Mouse (Mus musculus): ENCODE data around the gene Zmiz1. TPM values are rescaled to one million over a fixed set of nuclear protein-coding genes. Genes with fewer than 3 reads are reported as not detected.

Zmiz1 gene
- total and polyA plus RNA-seq, 2 experiments from 2014 or later: 38.0 to 75.6 TPM

DNA sequence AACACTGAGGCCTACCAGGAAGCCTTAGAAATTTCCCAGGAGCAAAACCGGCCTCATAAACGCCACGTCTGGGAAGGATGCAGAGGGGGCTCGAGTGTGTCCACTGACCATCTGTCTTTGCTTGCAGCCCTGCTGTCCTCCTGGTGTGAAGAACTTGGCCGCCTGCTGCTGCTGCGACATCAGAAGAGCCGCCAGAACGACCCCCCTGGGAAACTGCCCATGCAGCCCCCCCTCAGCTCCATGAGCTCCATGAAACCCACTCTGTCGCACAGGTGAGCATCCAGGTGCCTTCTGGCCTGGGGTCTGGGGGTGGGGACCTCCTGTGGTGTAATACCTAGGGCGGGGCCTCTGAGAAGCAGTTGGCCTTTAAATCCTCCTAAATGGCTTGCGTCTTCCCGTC, 176.8 kb downstream of the Zmiz1 start:
- Histone ChIP-seq H3K4me1 (ENCODE audit: insufficient read depth) (peaks cover 10% of the 10 kb centered on the region), H3K27me3 (ENCODE audit: insufficient read depth, low read length) (no peaks in the 10 kb centered on the region)

GRCm38 (mm10) chr14:25636297-25636696, 177.3 kb downstream of the Zmiz1 start:
- ATAC-seq (peak; percentile 69), DNase-seq (peak; percentile 51)
- Histone ChIP-seq H3K4me2 (ENCODE audit: low read depth) (no peak overlapping the region), H3K36me3 (ENCODE audit: insufficient read depth) (peaks cover 34% of the 10 kb centered on the region), H3K27me3 (ENCODE audit: insufficient read depth, low read length) (no peaks in the 10 kb centered on the region), H3K4me1 (ENCODE audit: insufficient read depth) (peaks cover 10% of the 10 kb centered on the region), H3K9me3 (ENCODE audit: low read length) (no peaks in the 10 kb centered on the region), H3K4me3 (ENCODE audit: low read depth, low read length) (no peak overlapping the region), H3K27ac (ENCODE audit: low read depth, low read length) (peak overlapping the region; percentile 54), H3K9ac (no peak overlapping the region)
- no peak for TF ChIP-seq CTCF (IDR thresholded peaks at IDR 0.05; ENCODE audit: low read depth)
- 7% methylated on average over 7 of the region's 7 CpGs for WGBS

More for the DNA sequence above, 176.8 kb downstream of the Zmiz1 start:
- 54% methylated on average over 12 of the region's 12 CpGs for WGBS
- H3K27ac ChIP-seq (ENCODE audit: low read depth, low read length): peak overlapping the region; percentile 42; the same call in 1 of the 2 replicates
- no peak overlapping the region for H3K9ac ChIP-seq
- H3K9me3 ChIP-seq (ENCODE audit: low read length): no peaks in the 10 kb centered on the region
- H3K4me3 ChIP-seq (ENCODE audit: low read depth, low read length): no peak overlapping the region
- TF ChIP-seq CTCF (IDR thresholded peaks at IDR 0.05; ENCODE audit: low read depth): no peak
- H3K36me3 ChIP-seq (ENCODE audit: insufficient read depth): peaks cover 34% of the 10 kb centered on the region
- DNase-seq (no peak), ATAC-seq (no peak)
- H3K4me2 ChIP-seq (ENCODE audit: low read depth): no peak overlapping the region

- H3K4me1 ChIP-seq (ENCODE audit: insufficient read depth): peaks cover under 1% of the 10 kb centered on the region; the same call in 1 of the 2 replicates
- H3K4me2 ChIP-seq (ENCODE audit: low read depth): no peak overlapping the region
- DNase-seq (no peak), ATAC-seq (no peak)
- no peaks in the 10 kb centered on the region for H3K27me3 ChIP-seq (ENCODE audit: insufficient read depth, low read length)
- no peak overlapping the region for H3K9ac ChIP-seq
- H3K9me3 ChIP-seq (ENCODE audit: low read length): no peaks in the 10 kb centered on the region
- peaks cover 50% of the 10 kb centered on the region for H3K36me3 ChIP-seq (ENCODE audit: insufficient read depth)
- no peak for TF ChIP-seq CTCF (IDR thresholded peaks at IDR 0.05; ENCODE audit: low read depth)
- H3K27ac ChIP-seq (ENCODE audit: low read depth, low read length): no peak overlapping the region
- H3K4me3 ChIP-seq (ENCODE audit: low read depth, low read length): no peak overlapping the region
- WGBS: 61% methylated on average over 11 of the region's 11 CpGs
Observed at GRCm38 (mm10) chr14:25639120-25639758, 180.3 kb downstream of the Zmiz1 start.

- no peak for TF ChIP-seq CTCF (IDR thresholded peaks at IDR 0.05; ENCODE audit: low read depth)
- Histone ChIP-seq H3K27me3 (ENCODE audit: insufficient read depth, low read length) (no peaks in the 10 kb centered on the region), H3K9me3 (ENCODE audit: low read length) (no peaks in the 10 kb centered on the region), H3K4me2 (ENCODE audit: low read depth) (no peak overlapping the region), H3K4me3 (ENCODE audit: low read depth, low read length) (no peak overlapping the region), H3K4me1 (ENCODE audit: insufficient read depth) (no peaks in the 10 kb centered on the region), H3K9ac (no peak overlapping the region), H3K36me3 (ENCODE audit: insufficient read depth) (peaks cover 57% of the 10 kb centered on the region), H3K27ac (ENCODE audit: low read depth, low read length) (no peak overlapping the region)
- DNase-seq (no peak), ATAC-seq (no peak)
- WGBS: 82% methylated on average over 3 of the region's 3 CpGs
Observed at GRCm38 (mm10) chr14:25639979-25640378, 181.0 kb downstream of the Zmiz1 start.

- DNase-seq (no peak), ATAC-seq (no peak)
- Histone ChIP-seq H3K27me3 (ENCODE audit: insufficient read depth, low read length) (no peaks in the 10 kb centered on the region), H3K27ac (ENCODE audit: low read depth, low read length) (no peak overlapping the region), H3K4me3 (ENCODE audit: low read depth, low read length) (no peak overlapping the region), H3K9ac (no peak overlapping the region), H3K4me1 (ENCODE audit: insufficient read depth) (no peaks in the 10 kb centered on the region), H3K36me3 (ENCODE audit: insufficient read depth) (peaks cover 62% of the 10 kb centered on the region), H3K4me2 (ENCODE audit: low read depth) (no peak overlapping the region), H3K9me3 (ENCODE audit: low read length) (no peaks in the 10 kb centered on the region)
- TF ChIP-seq CTCF (IDR thresholded peaks at IDR 0.05; ENCODE audit: low read depth): no peak
- 56% methylated on average over 6 of the region's 6 CpGs for WGBS
Observed at GRCm38 (mm10) chr14:25640421-25641056, 181.6 kb downstream of the Zmiz1 start.

- Histone ChIP-seq H3K4me3 (ENCODE audit: low read depth, low read length) (no peak overlapping the region), H3K4me1 (ENCODE audit: insufficient read depth) (no peaks in the 10 kb centered on the region), H3K9me3 (ENCODE audit: low read length) (no peaks in the 10 kb centered on the region), H3K27ac (ENCODE audit: low read depth, low read length) (no peak overlapping the region), H3K27me3 (ENCODE audit: insufficient read depth, low read length) (no peaks in the 10 kb centered on the region), H3K36me3 (ENCODE audit: insufficient read depth) (peaks cover 68% of the 10 kb centered on the region), H3K9ac (no peak overlapping the region), H3K4me2 (ENCODE audit: low read depth) (no peak overlapping the region)
- 87% methylated on average over 6 of the region's 6 CpGs for WGBS
- DNase-seq: no peak
- no peak for ATAC-seq
- no peak for TF ChIP-seq CTCF (IDR thresholded peaks at IDR 0.05; ENCODE audit: low read depth)
Observed at GRCm38 (mm10) chr14:25641067-25641466, 182.1 kb downstream of the Zmiz1 start.

GRCm38 (mm10) chr14:25645717-25646116, 186.7 kb downstream of the Zmiz1 start:
- Histone ChIP-seq H3K27me3 (ENCODE audit: insufficient read depth, low read length) (no peaks in the 10 kb centered on the region), H3K9me3 (ENCODE audit: low read length) (no peaks in the 10 kb centered on the region), H3K4me1 (ENCODE audit: insufficient read depth) (no peaks in the 10 kb centered on the region), H3K27ac (ENCODE audit: low read depth, low read length) (no peak overlapping the region), H3K36me3 (ENCODE audit: insufficient read depth) (peaks cover 82% of the 10 kb centered on the region), H3K9ac (no peak overlapping the region), H3K4me2 (ENCODE audit: low read depth) (no peak overlapping the region), H3K4me3 (ENCODE audit: low read depth, low read length) (no peak overlapping the region)
- DNase-seq (no peak), ATAC-seq (no peak)
- no peak for TF ChIP-seq CTCF (IDR thresholded peaks at IDR 0.05; ENCODE audit: low read depth)
- 90% methylated on average over 9 of the region's 9 CpGs for WGBS
